Mouse (Mus musculus) urinary bladder, postnatal 10 days (tissue): ENCODE data around the gene D6Ertd527e.

ENCODE experiments used
- DNase-seq: peaks from one replicate; pipeline ENCODE4 v3.0.0; 2022; ENCODE audit warnings: low spot score

The D6Ertd527e gene

DNA sequence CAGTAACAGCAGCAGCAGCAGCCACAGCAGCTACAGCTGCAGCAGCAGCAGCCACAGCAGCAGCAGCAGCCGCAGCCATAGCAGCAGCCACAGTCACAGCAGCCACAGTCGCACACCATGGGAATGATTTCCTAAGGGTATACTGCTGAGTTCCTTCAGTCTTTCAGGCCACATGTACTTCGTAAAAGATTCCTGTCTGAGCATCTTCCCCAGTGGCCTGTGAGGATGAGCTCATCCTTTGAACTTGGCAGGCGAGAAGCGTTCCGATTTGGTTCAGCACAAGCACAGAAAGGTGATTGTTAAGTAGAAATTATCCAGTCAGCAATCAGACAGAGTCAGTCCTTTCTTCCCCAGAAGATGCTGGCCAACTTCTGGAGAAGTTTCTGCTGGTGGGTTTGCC, 7.6 kb downstream of the D6Ertd527e start:
- no peak for DNase-seq

DNA sequence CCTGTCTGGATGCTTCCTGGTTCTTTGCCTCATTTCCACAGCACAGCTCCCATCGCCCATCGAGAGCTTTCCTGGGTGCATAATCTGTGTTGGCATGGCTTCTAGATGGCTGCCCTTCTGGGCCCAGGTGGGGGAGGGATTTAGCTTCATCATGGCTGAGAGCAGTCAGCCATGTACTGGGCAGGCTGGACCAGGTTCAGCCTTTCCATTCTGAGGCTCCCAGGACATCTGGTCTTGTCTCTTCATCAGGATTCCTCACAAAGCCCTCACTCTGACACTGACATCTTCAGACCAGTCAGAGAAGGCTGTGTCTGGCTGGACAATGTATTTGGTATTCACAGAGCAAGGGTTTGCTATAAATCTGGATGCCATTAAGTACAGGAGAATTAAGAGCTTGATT, 11.4 kb downstream of the D6Ertd527e start:
- no peak for DNase-seq

DNA sequence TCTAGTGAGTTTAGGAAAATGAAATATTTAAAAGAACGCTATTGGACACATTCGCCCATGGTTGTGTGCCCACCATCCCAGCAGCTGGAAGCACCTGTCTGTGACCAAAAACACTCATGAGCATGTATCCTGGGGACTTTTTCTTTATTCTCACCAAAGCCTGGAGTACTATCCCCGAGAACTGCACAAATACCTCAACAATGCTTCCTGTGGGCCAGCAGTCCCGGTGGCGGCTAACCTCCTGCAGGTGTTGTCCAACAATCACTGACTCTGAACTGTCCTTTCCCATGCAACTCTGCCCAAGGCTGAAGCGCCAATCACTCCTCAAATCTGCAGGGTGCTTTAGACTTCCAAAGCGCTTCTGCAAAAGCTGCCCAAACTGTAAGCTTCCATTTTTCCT, 12.1 kb downstream of the D6Ertd527e start:
- DNase-seq = no peak

GRCm38 (mm10) chr6:87119066-87119837, 14.7 kb downstream of the D6Ertd527e start:
- DNase-seq = no peak

DNA sequence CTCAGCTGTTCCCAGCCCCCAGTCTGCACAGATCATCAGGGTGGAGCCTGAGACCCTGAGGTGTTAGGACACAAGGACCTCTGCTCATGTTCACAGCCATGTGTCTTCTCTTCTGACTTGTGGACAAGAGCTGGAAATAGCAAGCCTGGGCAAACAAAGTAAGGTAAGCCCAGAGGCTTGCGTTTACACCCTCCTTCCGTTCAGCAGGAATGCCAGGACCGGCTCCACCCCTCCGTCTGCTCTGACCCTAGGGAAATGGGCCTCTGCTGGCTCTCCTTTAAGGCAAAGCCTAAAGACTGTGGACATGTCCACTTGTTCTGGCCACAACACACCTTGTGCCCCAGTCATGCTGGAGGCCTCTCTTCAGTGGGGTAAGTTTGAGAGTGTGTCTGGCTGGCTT, 15.4 kb downstream of the D6Ertd527e start:
- no peak for DNase-seq

DNA sequence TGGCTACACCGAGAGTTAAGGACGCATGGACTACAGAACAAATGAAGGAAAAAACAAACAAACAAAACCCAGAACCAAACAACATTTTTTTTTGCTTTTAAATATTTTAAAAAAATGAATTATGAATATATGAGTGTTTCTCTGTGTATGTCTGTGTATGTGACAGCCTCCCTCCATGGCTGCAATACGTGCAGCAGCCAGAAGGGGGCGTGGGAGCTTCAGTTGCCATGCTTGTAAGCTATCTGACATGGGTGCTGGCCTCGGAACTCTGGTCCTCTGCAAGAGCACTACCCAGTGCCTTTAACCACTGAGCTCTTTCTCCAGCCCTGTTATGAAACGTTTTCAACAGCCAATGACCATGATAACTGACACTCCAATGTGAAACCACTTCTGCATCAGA, 16.1 kb downstream of the D6Ertd527e start:
- no peak for DNase-seq

- no peak for DNase-seq
Observed at GRCm38 (mm10) chr6:87121961-87122360, 17.4 kb downstream of the D6Ertd527e start.

DNA sequence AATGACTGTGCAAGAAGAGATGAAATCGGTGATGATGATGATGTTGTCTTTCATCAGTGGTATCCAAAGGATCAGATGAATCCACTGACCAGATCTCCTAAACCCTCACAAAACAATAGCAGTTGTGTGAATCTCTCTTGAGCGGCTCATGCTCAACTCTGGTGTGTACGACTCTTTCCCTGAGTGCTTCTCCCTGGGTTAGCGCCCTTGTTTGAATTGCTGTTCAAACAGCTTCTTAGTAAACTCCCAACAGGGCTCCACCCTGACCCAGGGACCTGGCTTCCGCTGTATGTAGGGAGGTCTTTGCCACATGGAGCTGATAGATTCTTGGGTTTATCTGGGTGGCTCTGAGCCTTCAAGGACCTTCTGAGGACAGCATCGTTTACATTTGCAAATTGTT, 18.9 kb downstream of the D6Ertd527e start:
- DNase-seq = no peak

DNA sequence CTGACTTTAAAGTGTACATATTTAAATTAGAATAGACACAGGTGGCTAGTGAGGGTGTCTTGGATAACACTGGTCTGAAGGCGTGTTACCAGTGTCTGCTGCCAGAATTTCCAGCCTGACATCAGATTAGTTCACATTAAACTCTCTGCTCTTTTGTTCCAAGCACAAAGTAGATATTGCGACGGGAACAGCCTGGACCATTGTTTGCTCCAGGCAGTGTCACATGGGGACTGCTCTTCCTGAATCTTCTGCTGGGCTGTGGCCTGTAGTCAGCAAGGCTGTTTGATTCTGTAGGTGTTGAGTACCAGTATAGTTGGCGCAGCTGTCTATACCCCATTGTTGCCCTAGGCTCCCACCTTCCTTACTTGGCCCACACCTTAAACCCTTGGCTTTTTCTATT, 19.4 kb downstream of the D6Ertd527e start:
- DNase-seq = no peak

GRCm38 (mm10) chr6:87127049-87127753, 22.7 kb downstream of the D6Ertd527e start:
- DNase-seq = no peak

- no peak for DNase-seq
Observed at GRCm38 (mm10) chr6:87129861-87130260, 25.3 kb downstream of the D6Ertd527e start.

GRCm38 (mm10) chr6:87130628-87131027, 26.1 kb downstream of the D6Ertd527e start:
- DNase-seq = no peak

GRCm38 (mm10) chr6:87131078-87131477, 26.5 kb downstream of the D6Ertd527e start:
- no peak for DNase-seq

DNA sequence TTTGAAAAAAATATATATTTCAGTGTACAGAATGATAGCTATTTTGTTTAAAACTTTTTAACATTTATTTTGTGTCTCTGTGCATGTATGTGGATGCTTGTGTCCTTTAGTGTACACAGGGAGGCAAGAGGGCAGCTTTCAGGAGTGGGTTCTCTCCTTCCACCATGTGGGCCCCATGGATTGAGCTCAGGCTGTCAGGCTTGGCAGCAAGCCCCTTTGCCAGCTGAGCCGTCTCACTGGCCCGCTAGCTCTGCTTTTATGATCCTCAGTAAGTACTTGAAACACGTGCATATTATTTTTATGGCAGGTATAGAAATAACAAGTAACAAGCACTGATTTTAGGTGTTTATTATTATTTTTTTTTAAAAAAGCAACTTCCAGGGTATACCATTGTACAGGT, 29.0 kb downstream of the D6Ertd527e start:
- no peak for DNase-seq

GRCm38 (mm10) chr6:87133966-87134546, 29.5 kb downstream of the D6Ertd527e start:
- no peak for DNase-seq

- no peak for DNase-seq
Observed at GRCm38 (mm10) chr6:87138479-87138878, 33.9 kb downstream of the D6Ertd527e start.

DNA sequence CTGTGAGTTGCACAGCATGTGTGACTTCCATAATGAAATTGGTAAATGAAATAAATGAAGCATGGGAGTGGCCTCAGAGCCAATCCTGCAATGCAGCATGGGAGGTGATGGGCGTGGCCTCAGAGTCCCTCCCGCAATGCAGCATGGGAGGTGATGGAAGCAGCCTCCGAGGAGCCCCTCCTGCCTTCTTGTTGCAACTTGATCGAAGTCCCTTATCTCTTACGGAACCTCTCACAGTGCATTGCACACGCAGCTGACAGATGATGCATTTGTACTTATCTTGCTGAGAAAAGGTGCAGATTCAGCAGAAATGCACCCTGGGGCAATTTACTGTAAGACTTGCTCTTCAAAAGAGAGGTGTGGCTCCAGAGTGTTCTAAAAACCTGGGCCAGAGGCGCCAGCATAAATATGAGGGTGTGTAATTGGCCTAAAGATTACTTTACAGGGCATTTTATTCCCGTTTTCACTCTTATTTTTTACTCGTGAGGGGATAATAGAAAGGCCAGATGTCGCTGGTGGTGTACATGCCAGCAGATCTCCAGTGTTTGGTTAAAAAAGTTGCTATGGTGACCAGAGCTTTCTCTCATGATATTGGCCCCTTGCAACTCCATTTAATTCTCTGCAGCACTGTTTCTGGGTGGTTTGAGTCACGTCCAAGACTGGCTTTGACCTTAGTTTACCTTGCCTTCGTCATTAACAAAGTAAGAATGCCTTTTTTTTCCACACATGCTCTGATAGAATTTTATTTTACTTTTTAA, 35.4 kb downstream of the D6Ertd527e start:
- no peak for DNase-seq

DNA sequence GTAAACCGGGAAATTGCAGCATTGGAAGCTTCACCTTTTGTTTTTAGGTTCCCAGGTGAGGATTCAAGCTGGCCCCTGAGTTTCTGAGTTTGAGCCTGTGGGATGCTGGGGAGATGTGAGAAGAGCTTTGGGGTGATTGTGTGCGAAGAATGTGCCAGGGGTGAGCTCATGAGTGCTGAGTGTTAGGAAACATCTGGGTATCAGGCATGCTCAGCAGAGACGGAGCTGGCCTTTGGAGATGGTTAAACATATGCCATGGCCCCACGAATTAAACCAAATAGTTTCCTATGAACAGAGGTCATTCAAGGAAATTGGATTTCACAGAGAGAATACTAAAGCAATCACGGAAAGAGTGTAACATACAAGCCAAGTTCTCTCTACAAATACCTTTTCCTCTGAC, 37.7 kb downstream of the D6Ertd527e start:
- DNase-seq = no peak

GRCm38 (mm10) chr6:87143594-87143993, 39.0 kb downstream of the D6Ertd527e start:
- DNase-seq = no peak

DNA sequence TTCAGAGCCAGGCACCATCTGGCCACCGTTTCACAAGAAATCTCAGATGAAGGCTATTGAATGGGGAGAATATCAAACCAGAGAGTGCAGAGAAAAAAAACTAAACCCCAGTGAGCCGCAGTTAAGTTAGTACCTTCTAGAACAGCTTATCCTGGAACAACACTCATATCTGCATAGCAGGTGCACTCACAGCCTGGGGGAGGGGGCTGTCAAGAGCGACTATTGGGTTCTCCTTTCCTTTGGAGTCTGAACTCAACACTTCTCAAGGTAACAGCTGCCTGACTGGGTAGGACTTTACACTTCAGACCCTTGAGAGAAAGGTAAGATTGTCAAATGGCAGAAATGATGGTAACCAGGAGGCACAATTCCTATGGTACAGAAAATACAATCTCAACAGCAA, 43.4 kb downstream of the D6Ertd527e start:
- no peak for DNase-seq

- no peak for DNase-seq
Observed at GRCm38 (mm10) chr6:87150471-87150870, 45.9 kb downstream of the D6Ertd527e start.

GRCm38 (mm10) chr6:87151427-87151826, 46.9 kb downstream of the D6Ertd527e start:
- DNase-seq = no peak
